Mouse (Mus musculus): ENCODE results near the gene Dlg2. TPM values are rescaled to one million over a fixed set of nuclear protein-coding genes. Genes with fewer than 3 reads are reported as not detected.

Dlg2 gene
- polyA plus RNA-seq, 1 experiment from 2014 or later, result 0.51 TPM

GRCm38 (mm10) chr7:92370521-92370920 lies 1894.0 kb downstream of the Dlg2 start:
- Histone ChIP-seq H3K36me3 (ENCODE audit: control insufficient read depth, insufficient read depth) (no peaks in the 10 kb centered on the region), H3K9ac (ENCODE audit: low read depth, low read length) (no peak overlapping the region), H3K27ac (ENCODE audit: low read length) (no peak overlapping the region), H3K27me3 (ENCODE audit: control insufficient read depth, insufficient read depth, low read depth, low read length) (no peaks in the 10 kb centered on the region), H3K9me3 (replicated peaks; ENCODE audit: control insufficient read depth, low read length) (no peaks in the 10 kb centered on the region), H3K4me1 (ENCODE audit: control insufficient read depth, low read depth, low read length) (no peaks in the 10 kb centered on the region), H3K4me2 (ENCODE audit: low read depth, low read length) (no peak overlapping the region), H3K4me3 (ENCODE audit: low read depth, low read length) (no peak overlapping the region)
- no peak for ATAC-seq (ENCODE audit: low read depth)

- no peaks in the 10 kb centered on the region for H3K36me3 ChIP-seq (ENCODE audit: control insufficient read depth, insufficient read depth)
- H3K27ac ChIP-seq (ENCODE audit: low read length), result no peak overlapping the region
- H3K4me1 ChIP-seq (ENCODE audit: control insufficient read depth, low read depth, low read length), result no peaks in the 10 kb centered on the region
- no peak overlapping the region for H3K4me2 ChIP-seq (ENCODE audit: low read depth, low read length)
- no peak overlapping the region for H3K9ac ChIP-seq (ENCODE audit: low read depth, low read length)
- no peaks in the 10 kb centered on the region for H3K27me3 ChIP-seq (ENCODE audit: control insufficient read depth, insufficient read depth, low read depth, low read length)
- 51% methylated on average over 4 of the region's 4 CpGs for WGBS (ENCODE audit: insufficient replicate concordance)
- no peak for ATAC-seq (ENCODE audit: low read depth)
- no peaks in the 10 kb centered on the region for H3K9me3 ChIP-seq (replicated peaks; ENCODE audit: control insufficient read depth, low read length)
- H3K4me3 ChIP-seq (ENCODE audit: low read depth, low read length), result no peak overlapping the region
These were observed 1895.2 kb downstream of the Dlg2 start for GRCm38 (mm10) chr7:92371638-92372037.

GRCm38 (mm10) chr7:92373863-92374357 lies 1897.4 kb downstream of the Dlg2 start:
- no peak overlapping the region for H3K27ac ChIP-seq (ENCODE audit: low read length)
- no peak overlapping the region for H3K4me2 ChIP-seq (ENCODE audit: low read depth, low read length)
- H3K9me3 ChIP-seq (replicated peaks; ENCODE audit: control insufficient read depth, low read length), result no peaks in the 10 kb centered on the region
- no peak for ATAC-seq (ENCODE audit: low read depth)
- H3K4me1 ChIP-seq (ENCODE audit: control insufficient read depth, low read depth, low read length), result no peaks in the 10 kb centered on the region
- 65% methylated on average over 5 of the region's 5 CpGs for WGBS (ENCODE audit: insufficient replicate concordance)
- H3K36me3 ChIP-seq (ENCODE audit: control insufficient read depth, insufficient read depth), result no peaks in the 10 kb centered on the region
- H3K27me3 ChIP-seq (ENCODE audit: control insufficient read depth, insufficient read depth, low read depth, low read length), result no peaks in the 10 kb centered on the region
- H3K4me3 ChIP-seq (ENCODE audit: low read depth, low read length), result no peak overlapping the region
- H3K9ac ChIP-seq (ENCODE audit: low read depth, low read length), result no peak overlapping the region

GRCm38 (mm10) chr7:92383913-92384484 lies 1907.5 kb downstream of the Dlg2 start:
- no peak overlapping the region for H3K9ac ChIP-seq (ENCODE audit: low read depth, low read length)
- no peaks in the 10 kb centered on the region for H3K9me3 ChIP-seq (replicated peaks; ENCODE audit: control insufficient read depth, low read length)
- no peaks in the 10 kb centered on the region for H3K27me3 ChIP-seq (ENCODE audit: control insufficient read depth, insufficient read depth, low read depth, low read length)
- H3K4me3 ChIP-seq (ENCODE audit: low read depth, low read length), result no peak overlapping the region
- ATAC-seq (ENCODE audit: low read depth), result no peak
- no peak overlapping the region for H3K4me2 ChIP-seq (ENCODE audit: low read depth, low read length)
- no peaks in the 10 kb centered on the region for H3K4me1 ChIP-seq (ENCODE audit: control insufficient read depth, low read depth, low read length)
- no peaks in the 10 kb centered on the region for H3K36me3 ChIP-seq (ENCODE audit: control insufficient read depth, insufficient read depth)
- H3K27ac ChIP-seq (ENCODE audit: low read length), result no peak overlapping the region
- WGBS (ENCODE audit: insufficient replicate concordance), result 56% methylated on average over 5 of the region's 5 CpGs

- H3K9ac ChIP-seq (ENCODE audit: low read depth, low read length), result no peak overlapping the region
- H3K4me1 ChIP-seq (ENCODE audit: control insufficient read depth, low read depth, low read length), result no peaks in the 10 kb centered on the region
- no peak overlapping the region for H3K4me3 ChIP-seq (ENCODE audit: low read depth, low read length)
- H3K4me2 ChIP-seq (ENCODE audit: low read depth, low read length), result no peak overlapping the region
- no peak overlapping the region for H3K27ac ChIP-seq (ENCODE audit: low read length)
- ATAC-seq (ENCODE audit: low read depth), result no peak
- H3K27me3 ChIP-seq (ENCODE audit: control insufficient read depth, insufficient read depth, low read depth, low read length), result no peaks in the 10 kb centered on the region
- no peaks in the 10 kb centered on the region for H3K9me3 ChIP-seq (replicated peaks; ENCODE audit: control insufficient read depth, low read length)
- WGBS (ENCODE audit: insufficient replicate concordance), result 60% methylated on average over 6 of the region's 6 CpGs
- no peaks in the 10 kb centered on the region for H3K36me3 ChIP-seq (ENCODE audit: control insufficient read depth, insufficient read depth)
These were observed 1915.7 kb downstream of the Dlg2 start for GRCm38 (mm10) chr7:92392052-92392640.

- Histone ChIP-seq H3K9me3 (replicated peaks; ENCODE audit: control insufficient read depth, low read length) (no peaks in the 10 kb centered on the region), H3K27ac (ENCODE audit: low read length) (no peak overlapping the region), H3K27me3 (ENCODE audit: control insufficient read depth, insufficient read depth, low read depth, low read length) (no peaks in the 10 kb centered on the region), H3K9ac (ENCODE audit: low read depth, low read length) (no peak overlapping the region), H3K36me3 (ENCODE audit: control insufficient read depth, insufficient read depth) (no peaks in the 10 kb centered on the region), H3K4me1 (ENCODE audit: control insufficient read depth, low read depth, low read length) (no peaks in the 10 kb centered on the region), H3K4me2 (ENCODE audit: low read depth, low read length) (no peak overlapping the region), H3K4me3 (ENCODE audit: low read depth, low read length) (no peak overlapping the region)
- ATAC-seq (ENCODE audit: low read depth), result no peak
- WGBS (ENCODE audit: insufficient replicate concordance), result 57% methylated on average over 1 of the region's 1 CpGs
These were observed 1920.3 kb downstream of the Dlg2 start for GRCm38 (mm10) chr7:92396783-92397182.

- no peaks in the 10 kb centered on the region for H3K27me3 ChIP-seq (ENCODE audit: control insufficient read depth, insufficient read depth, low read depth, low read length)
- H3K4me2 ChIP-seq (ENCODE audit: low read depth, low read length), result no peak overlapping the region
- no peaks in the 10 kb centered on the region for H3K36me3 ChIP-seq (ENCODE audit: control insufficient read depth, insufficient read depth)
- H3K9ac ChIP-seq (ENCODE audit: low read depth, low read length), result no peak overlapping the region
- no peak overlapping the region for H3K4me3 ChIP-seq (ENCODE audit: low read depth, low read length)
- no peaks in the 10 kb centered on the region for H3K9me3 ChIP-seq (replicated peaks; ENCODE audit: control insufficient read depth, low read length)
- H3K4me1 ChIP-seq (ENCODE audit: control insufficient read depth, low read depth, low read length), result no peaks in the 10 kb centered on the region
- no peak for ATAC-seq (ENCODE audit: low read depth)
- H3K27ac ChIP-seq (ENCODE audit: low read length), result no peak overlapping the region
- 78% methylated on average over 1 of the region's 1 CpGs for WGBS (ENCODE audit: insufficient replicate concordance)
These were observed 1922.4 kb downstream of the Dlg2 start for GRCm38 (mm10) chr7:92398841-92399240.

GRCm38 (mm10) chr7:92400551-92400950 lies 1924.1 kb downstream of the Dlg2 start:
- Histone ChIP-seq H3K4me3 (ENCODE audit: low read depth, low read length) (no peak overlapping the region), H3K4me2 (ENCODE audit: low read depth, low read length) (no peak overlapping the region), H3K9ac (ENCODE audit: low read depth, low read length) (no peak overlapping the region), H3K36me3 (ENCODE audit: control insufficient read depth, insufficient read depth) (no peaks in the 10 kb centered on the region), H3K9me3 (replicated peaks; ENCODE audit: control insufficient read depth, low read length) (no peaks in the 10 kb centered on the region), H3K27ac (ENCODE audit: low read length) (no peak overlapping the region), H3K4me1 (ENCODE audit: control insufficient read depth, low read depth, low read length) (no peaks in the 10 kb centered on the region), H3K27me3 (ENCODE audit: control insufficient read depth, insufficient read depth, low read depth, low read length) (no peaks in the 10 kb centered on the region)
- WGBS (ENCODE audit: insufficient replicate concordance), result 26% methylated on average over 1 of the region's 1 CpGs
- no peak for ATAC-seq (ENCODE audit: low read depth)

GRCm38 (mm10) chr7:92401001-92401688 lies 1924.7 kb downstream of the Dlg2 start:
- 42% methylated on average over 4 of the region's 4 CpGs for WGBS (ENCODE audit: insufficient replicate concordance)
- Histone ChIP-seq H3K27ac (ENCODE audit: low read length) (no peak overlapping the region), H3K9me3 (replicated peaks; ENCODE audit: control insufficient read depth, low read length) (no peaks in the 10 kb centered on the region), H3K36me3 (ENCODE audit: control insufficient read depth, insufficient read depth) (no peaks in the 10 kb centered on the region), H3K9ac (ENCODE audit: low read depth, low read length) (no peak overlapping the region), H3K27me3 (ENCODE audit: control insufficient read depth, insufficient read depth, low read depth, low read length) (no peaks in the 10 kb centered on the region), H3K4me3 (ENCODE audit: low read depth, low read length) (no peak overlapping the region), H3K4me2 (ENCODE audit: low read depth, low read length) (no peak overlapping the region), H3K4me1 (ENCODE audit: control insufficient read depth, low read depth, low read length) (no peaks in the 10 kb centered on the region)
- ATAC-seq (ENCODE audit: low read depth), result no peak

Measured in liver, embryonic 16.5 days (tissue).